Mouse (Mus musculus) mature B cell (primary cell): Measurements from ENCODE around the gene Frmd4a.

Experiments used
- in situ Hi-C: fragments of 300-500 bp; cut with MboI; formaldehyde crosslinking; loops from 2 replicates; pipeline ENCODE4 v1.14.3; 2019

The Frmd4a gene

DNA sequence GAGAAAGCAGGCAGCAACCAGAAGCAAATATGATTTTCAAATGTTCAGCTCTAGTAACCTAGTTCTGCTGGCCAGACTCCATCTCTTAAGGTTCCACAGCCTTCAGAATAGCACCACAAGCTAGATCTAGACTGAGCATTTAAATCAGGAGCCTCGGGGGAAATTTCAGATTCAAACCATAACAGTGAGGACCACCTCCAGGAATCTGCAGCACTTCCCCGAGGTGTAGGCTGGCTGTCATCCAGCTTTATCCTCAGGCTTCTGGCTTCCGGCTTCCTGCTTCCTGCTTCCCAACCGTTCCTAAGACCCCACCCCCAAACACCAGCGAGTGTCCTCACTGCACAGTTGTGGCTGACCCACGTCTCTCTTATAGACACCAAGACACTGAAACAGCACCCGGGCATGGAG is 374.2 kb downstream of the Frmd4a start:
- in situ Hi-C loops, result no loop called here

DNA sequence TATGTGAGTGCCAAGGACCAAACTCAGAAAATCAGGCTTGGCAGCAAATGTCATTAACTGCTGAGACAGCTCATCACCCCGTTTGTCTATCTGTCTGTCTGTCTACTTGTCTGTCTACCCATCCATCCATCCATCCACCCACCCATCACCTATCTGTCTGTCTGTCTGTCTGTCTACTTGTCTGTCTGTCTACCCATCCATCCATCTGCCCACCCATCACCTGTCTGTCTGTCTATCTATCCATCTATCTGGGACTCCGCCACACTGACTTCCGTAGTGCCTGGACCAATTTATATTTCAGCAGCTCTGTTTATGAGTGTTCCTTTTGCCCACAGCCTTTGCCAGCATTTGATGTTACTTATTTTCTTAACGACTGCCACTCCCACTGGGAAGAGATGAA is 375.5 kb downstream of the Frmd4a start:
- in situ Hi-C loops, result no loop called here

DNA sequence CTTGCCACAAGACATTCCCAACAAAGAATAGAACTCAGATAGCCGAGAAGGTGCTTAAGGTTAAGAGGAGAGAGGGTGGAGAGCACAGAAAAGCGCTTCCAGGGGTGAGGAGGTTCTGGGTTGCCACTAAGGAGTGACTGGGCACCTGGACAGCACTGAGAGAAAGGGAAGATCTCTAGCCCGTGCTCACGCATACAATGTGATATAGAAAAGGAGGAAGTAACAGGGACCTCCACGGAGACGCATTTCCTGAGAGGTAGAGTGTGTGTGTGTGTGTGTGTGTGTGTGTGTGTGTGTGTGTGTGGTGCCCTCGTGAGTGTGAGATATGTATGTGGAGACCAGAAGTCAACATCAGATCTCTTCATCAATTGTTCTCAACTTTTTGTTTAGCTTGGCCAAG is 377.1 kb downstream of the Frmd4a start:
- in situ Hi-C loops, result no loop called here

DNA sequence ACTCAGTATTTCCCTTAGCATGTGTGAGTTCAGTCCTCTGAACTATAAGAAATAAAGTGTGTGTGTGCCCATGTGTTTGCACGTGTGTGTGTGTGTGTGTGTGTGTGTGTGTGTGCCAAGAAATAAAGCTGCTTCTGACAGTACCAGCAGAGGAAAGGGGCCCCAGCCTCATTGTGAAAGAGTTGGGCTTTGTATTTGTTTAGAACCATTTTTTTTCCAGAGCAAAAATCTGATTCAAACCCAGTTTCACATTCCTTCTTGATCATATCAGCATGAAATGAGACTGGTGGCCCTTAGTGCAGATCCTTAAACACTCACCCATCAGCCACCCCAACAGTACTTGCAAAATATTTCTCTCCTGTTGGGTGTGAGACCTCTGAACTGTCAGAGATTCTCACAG is 382.2 kb downstream of the Frmd4a start:
- in situ Hi-C loops, result no loop called here

DNA sequence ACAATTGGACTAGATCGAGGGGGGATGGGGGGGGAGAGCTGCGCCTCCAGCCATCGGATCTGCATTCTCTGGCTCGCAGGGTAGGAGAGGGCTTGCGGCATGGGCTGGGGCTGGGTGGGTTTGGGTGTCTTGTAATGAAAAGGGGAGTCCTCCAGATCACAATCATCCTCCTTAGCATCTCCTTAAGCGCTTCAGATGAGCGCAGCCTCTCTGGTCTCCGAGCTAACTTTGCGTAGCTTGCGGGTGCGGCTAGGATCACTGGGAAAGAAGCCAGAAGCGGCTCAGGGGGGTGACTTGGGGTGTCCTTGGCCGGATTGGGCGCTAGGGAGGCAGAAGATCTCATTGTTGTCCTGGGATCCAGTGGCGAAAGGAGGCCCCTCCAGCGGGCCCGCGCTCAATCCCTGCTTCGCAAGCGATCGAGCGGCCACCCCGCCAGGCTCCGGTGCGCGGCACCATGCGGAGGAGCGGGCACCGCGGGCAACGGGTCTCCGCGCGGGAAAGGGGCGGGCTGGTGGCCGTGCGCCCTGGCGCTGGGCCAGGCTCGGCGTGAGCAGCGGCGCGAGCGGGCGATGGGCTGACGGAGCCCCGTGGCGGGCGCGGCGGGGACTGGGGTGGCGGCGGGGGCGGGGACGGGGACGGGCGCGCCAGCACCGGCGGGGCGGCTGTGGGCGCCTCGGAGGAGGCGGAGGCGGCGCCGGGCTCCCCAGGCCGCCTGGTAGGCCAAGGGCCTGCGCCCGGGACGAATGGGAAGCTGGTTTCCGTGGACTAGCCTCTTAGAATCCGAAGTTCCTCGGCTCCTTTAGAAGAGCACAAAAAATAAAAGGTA is 383.5 kb downstream of the Frmd4a start:
- in situ Hi-C loops, result no loop called here

DNA sequence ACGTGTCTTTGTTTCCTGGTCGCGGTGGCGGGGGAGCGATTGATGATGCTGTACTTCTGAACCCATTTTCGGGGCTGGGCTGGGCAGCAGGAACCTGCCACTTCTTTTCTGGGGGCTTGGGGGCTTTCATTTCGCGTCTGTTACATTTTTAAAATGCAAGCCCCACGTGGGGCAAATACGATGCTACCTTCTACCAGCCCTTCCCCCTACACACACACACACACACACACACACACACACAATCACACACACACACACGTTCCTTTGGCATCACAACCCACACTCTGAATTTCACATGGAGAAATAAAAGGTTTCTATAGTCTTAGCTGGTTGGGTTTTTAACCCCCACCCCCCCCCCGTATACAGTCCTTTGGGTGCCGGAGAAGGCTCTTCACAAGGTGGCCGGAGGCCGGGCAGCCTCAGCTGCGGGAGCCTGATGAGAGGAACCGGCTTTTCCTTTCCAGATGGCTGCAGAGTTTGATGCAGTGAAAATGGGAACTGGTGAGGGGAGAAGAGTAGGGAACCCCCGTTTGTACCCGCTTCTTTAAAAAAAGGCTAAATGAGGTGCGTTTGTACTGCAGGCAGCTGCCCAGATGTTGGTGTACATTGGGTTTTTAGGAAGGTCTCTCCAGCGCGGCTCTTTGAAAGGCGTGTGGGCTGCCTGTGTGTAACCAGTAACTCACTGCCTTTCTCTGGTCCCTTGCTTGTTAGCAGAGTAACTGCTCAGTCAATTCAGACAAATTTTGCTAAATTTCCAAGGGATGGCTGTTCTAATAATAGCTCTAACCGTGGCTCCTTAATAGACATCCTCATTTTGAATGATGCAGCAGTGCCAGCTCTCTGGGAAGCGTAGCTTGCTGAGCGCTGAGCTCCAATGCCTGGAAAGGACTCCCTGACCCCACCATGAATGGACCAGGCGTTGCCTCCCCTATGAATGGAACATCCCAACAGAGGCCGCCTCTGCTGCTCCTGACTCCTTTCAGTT is 384.4 kb downstream of the Frmd4a start:
- in situ Hi-C loops, result no loop called here

DNA sequence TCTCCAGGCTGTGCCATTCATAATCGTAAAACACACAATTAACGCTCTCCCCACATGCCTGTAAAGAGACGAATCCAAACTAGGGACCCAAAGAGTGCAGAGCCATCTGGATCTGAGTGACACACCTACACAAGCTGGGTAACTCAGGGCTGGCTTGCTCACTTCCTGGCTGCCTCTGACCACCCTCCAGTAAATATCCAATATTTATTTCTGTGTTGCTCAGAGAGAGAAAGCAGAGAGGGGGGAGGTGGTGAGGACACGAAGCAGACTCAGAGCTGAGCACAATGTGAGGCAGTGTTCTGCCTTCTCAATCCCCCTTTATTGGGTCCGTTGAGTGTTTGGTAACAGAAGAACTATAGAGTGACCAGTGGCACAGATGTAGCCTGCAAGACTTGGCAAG is 389.5 kb downstream of the Frmd4a start:
- in situ Hi-C loops, result no loop called here

DNA sequence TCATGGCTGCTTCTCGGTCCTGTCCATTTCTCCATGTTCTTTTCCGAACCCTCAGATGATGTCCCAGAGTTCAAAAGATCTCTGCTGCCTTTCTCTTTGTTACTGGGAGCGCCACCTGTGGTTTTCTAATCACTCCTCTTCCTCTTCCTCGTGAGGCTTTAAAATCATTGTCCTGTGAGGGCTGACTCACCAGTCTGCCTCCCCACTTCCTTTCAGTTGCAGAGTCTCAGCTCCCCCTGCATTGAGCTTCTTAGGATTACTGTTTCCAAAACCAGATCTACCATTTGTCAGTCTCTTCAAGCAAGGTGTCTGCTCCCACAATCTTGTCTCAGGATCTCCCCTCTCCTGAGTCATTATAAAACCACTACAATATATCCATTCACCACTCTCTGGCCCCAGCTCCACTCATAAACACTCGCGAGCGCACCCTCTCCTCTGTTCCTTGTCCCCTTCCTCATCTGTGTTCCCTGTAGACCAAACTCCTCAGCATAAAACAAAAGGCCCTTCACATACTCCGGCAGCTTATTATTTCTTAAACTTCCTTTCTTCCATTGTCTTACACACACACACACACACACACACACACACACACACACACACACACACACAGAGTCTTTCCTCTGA is 392.4 kb downstream of the Frmd4a start:
- in situ Hi-C loops, result no loop called here

DNA sequence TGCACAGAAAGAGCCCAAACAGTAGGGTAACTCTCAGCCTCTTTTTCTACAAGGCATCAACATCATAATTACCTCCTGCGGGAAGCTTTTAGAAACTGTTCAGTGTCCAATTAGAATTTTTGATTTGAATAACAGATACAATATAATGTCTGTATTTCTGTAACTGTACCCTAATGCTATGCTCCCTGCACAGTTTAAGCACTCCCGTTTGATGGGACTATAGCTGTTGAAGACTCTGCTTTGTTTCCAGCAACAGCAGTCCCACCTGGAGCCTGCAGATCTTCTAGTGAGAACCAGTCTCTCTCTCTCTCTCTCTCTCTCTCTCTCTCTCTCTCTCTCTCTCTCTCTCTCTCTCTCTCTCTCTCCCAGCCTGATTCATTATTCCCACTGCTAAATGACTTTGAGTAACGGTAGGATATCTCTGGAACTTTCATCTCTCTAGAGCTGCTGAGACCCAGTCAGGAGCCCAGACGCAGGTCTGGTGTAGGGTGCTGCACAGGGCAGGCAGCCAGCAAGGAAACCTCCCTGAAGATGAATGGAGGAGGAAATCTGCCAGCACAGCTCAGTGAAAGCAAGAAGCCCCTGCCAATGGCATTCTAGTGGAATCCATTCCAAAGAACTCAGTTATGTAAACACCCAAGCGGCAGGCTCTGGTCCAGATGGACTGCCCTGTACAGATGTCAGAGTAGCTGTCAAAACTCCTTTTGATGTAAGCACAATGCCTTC is 395.5 kb downstream of the Frmd4a start:
- in situ Hi-C loops, result no loop called here

DNA sequence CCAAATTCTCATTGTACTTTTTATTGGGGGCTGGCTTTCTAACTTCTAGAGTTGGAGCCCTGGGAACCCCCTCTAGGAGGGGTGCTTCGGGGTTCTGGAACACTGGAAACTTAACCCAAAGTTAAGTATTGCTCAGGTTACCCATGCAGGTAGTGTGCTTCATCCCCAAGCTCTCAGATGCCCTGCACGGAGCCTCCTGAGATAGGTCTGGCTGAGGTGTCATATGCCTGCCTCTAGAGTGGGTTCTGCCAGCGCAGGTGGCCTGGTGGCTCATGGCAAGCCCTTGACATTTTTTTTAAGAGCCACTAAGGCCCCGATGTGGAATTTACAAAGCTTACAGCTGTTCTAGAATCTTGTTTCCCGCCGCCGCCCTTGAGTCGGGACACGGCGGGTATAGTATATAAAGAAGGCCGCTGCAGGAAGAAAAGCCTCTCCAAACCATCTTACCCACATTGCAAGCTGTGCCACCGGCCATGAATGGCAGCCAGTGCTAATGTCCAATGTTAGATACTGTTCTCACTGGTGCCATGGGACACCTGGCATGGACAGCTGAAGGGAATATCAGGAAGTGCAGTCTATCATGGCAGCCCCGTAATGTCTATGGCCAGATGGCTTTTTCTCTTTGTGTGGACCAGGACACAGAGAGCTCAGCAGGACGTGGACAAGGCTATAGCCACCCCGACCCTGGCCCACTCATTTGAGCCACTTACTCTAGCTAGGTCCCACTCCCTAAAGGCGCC is 396.2 kb downstream of the Frmd4a start:
- in situ Hi-C loops, result no loop called here

DNA sequence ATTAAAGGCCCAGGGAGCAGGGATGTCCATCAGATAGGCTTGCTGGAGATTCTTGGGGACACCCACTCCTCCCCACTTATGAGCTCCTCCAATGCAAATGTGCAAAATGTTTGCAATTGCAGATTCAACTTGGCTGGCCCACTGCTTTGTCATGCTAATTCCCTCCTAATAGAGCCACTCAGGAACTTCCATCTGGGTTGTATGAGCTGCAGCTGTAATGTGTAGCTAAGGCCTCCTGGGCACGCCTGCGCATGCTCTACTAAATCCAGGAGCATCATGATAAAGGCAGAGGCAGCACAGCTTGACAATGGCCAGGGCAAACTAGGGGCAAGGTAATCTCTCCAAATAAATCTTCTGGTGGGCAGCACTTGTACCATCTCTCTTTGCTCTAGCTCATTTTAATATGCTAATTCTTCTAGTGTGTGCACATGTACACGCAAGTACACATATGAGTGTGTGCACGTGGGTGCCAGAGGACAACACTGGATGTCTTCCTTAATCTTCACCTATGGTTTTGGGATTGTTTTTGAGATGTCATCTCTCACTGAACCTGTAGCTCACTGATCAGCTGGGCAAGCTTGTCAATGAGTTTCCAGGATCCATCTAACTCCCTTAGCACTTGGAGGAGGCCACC is 403.3 kb downstream of the Frmd4a start:
- in situ Hi-C loops, result no loop called here

DNA sequence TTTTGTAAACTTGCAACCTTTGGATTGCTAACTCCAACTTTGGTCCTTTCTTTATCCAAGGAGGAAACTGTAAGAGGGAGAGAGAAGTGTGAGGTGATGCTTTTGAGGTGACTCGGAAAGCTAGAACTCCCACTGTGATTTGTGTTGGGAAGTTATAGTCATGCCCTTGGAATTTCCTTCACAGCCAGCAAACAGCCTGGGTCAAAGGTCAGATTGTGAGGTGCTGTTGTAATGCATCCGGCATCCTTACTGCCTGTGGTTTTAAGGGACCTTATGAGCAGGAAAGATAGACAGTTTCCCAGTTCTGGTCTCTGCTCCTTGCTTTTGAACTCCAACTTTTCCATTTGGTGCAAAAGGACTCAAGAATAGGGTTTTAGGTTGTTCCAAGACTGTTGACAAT is 404.2 kb downstream of the Frmd4a start:
- in situ Hi-C loops, result no loop called here

DNA sequence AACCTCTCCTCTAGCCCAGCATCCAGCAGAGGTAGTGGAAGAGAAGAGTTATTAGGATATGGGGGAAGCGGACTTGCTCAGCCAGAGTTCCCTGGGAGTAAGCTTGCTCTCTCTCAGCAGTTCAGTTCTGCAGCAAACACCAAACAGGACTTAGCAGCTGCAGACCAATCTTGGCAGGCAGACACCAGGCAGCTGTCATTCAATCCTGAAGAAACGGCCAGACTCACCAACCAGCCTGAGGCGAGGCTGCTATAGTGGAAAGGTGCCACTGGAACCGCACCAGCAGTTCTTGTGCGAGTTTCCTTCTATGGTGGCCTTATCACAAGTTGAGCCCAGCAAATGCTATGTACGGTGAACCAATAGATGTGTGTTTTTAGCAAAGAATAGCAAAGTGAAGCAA is 406.4 kb downstream of the Frmd4a start:
- in situ Hi-C loops, result no loop called here

DNA sequence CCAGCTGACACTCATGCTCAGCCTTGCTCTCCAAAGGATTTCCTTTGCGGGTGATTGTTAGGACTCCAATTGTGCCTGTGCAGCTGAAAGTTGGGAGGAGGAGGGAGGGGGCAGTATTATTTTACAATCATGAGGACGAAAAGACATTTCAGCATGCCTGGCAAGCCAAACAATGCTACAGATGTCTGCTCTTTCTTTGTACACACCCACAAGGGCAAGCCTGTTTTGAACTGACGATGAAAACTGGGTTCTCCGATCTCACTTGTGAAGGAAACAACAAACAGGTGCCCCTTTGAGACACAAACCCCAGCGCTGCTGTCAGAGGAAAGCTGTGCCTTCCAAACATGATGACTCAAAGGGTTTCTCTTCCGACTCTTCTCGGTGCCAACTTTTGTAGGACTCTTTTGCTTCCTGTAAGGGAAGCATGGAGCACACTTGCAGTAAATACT is 410.9 kb downstream of the Frmd4a start:
- in situ Hi-C loops, result no loop called here

DNA sequence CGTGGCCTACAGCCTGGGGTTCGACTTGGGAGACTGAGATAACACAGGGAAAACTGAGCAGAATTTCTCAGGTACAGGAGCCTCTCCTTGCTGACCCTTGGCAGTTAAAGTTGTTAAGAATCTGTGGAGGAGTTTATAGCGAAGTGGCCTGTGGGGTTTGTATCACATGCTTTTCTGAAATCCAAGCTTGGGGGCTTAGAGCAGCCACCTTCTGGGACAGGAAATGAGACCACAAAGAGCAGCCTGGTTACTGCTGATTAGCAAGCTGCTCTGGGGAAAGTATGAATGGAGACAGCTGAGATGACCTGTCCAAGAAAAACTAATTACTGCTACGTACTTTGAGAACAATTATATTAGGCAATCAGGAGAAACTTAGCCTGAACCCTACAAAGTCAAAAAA is 415.6 kb downstream of the Frmd4a start:
- in situ Hi-C loops, result no loop called here

DNA sequence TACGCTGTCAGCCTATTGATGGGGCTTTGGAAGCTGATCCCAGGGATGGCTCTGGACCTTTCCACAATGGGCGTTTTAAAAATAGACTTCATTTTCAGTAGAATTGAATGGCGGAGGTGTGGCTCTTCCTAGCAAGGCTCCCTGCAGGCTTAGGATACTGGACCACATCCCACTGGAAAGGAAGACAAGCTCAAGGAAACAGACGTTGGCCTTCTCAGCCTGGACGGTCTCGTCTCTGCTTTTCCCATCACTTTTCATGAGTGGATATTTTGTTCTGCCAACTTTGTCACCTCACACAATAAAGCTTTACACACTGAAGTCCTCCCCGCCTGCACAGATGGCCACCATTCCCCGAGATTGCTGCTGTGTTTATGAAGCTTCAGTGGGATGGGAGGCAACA is 417.5 kb downstream of the Frmd4a start:
- in situ Hi-C loops, result no loop called here

DNA sequence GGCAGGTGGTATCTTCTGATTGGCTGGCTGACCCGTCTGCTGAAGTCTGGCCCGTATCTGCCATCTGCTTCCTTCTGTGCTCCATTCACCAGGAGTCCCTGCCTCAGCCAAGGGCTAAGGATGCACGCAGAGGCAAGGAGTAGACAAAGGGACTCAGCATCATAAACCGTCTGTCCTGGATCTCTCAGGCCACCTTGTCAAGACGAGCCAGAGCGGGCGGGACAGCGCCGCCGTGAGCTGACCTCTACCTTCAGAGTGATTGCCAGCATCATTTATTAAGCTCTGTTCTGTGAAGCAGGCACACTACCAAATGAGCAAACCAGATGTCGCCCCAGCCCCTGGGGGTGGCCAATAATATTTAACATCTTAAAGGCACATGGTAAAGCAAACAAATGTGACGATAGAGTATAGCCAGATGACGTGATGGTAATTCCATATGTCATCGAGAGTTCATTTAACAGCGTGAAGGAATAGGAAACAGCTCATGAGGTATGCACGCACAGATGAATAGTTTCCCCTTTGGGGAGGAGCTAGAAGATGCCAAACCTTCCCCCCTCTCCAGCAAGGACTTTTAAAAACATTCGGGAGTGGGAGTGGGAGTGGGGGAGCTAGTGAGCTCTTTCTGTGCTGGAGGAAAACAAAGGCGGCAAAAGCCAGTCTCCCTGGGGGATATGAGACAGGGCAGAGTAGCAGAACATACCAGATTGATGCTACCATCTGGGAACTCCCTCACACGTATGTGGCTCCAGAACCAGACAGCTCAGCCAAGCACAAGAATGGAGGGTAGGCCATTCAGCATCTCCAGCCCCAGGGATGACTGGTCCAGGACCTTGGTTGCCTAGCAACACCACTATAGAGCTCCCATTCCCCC is 419.1 kb downstream of the Frmd4a start:
- in situ Hi-C loops, result no loop called here

DNA sequence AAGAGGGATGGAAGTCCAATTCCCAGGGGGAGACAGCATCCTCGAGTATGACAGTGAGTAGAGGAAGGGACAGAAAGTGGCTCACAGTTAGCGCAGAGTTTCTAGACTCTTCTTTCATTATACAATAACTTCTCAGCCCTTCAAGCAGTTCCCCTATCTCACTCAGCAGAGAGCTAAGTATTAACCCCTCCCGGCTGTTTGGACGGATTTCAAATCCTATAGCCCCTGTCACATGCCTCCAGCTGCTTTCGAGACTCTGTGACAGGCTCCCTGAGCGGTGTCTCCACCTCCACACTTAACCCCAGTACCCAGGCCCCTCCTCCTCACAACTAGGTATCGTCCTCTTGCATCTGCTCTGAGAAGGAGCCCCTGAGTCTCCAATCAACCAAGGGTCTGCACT is 421.2 kb downstream of the Frmd4a start:
- in situ Hi-C loops, result no loop called here

DNA sequence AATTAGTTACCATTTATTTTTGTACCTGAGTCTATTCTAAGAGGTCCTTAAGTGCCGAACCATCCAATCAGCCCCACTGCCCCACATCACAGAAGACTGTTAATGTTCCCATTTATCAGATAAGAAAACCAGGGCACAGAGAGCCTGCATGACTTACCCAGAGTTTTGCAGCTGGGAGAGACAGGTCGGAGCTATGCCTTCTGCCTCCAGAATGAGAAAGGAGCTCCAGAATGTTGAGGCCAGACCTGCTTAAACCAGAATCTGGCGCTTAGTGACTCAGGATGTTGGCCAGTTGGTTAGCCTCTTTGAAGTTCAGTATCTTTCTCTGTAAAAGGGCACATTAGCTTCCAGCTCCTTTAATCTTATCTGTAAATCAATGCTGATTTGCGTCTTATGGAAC is 422.4 kb downstream of the Frmd4a start:
- in situ Hi-C loops, result no loop called here

DNA sequence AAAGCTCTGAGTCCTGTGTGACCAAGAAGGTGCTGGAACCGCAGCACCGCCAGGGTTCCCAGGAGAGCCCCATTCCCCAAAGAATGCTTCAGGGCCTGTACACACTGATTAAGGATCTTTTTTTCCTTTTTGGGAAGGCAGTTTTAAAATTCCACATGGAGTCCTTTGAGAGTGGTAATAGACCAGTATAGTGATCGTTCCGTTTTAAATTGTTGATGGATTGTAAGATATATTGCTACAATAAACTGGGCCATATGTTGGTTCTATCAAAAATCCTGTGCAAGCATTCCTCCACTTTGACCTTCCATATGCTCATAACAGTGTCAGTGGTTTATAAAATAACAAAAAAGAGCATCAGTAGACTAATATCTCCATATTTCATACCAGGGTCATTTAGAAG is 424.3 kb downstream of the Frmd4a start:
- in situ Hi-C loops, result no loop called here
